Mouse (Mus musculus) kidney, adult 2 months (tissue): ENCODE measurements around the gene Saal1.

Source experiments
- CTCF ChIP-seq: fragments of 200-500 bp; conservative IDR thresholded peaks from 2 replicates; pipeline ENCODE4 v1.5.1; 2011; ENCODE audit warnings: low read depth, mild to moderate bottlenecking, control low read depth, low read length, moderate library complexity, mixed read lengths; ENCODE audit not compliant: insufficient read depth, insufficient read length
- POLR2A ChIP-seq: fragments of 200-500 bp; IDR thresholded peaks from one replicate; pipeline ENCODE4 v1.6.1; 2011; ENCODE audit warnings: low read depth, low read length, control low read depth

- no peak for TF ChIP-seq POLR2A
- TF ChIP-seq CTCF = no peak
These were observed 13.4 kb upstream of the Saal1 start for GRCm38 (mm10) chr7:46723849-46724248.
